Mouse (Mus musculus) hindbrain, postnatal 0 days (tissue): ENCODE results near the gene Agl. TPM values are rescaled to one million over a fixed set of nuclear protein-coding genes. Genes with fewer than 3 reads are reported as not detected.
"Not testable (repeated sequence)": the region's sequence is repeated elsewhere in the genome, so short reads cannot be mapped to it uniquely, and the experiment has no call there.

Experiments used
- ATAC-seq: fragments of 200-750 bp; cut with Nextera tagmentation; 2 replicates; pipeline ENCODE4 v1.8.0; 2017; ENCODE audit warnings: mild to moderate bottlenecking, moderate TSS enrichment, moderate library complexity
- DNase-seq: peaks from one replicate; pipeline ENCODE4 v3.0.0-alpha.2; 2015; ENCODE audit warnings: low spot score
- H3K27ac ChIP-seq: fragments of 300-500 bp; sonication (generic); 2 replicates; pipeline ENCODE4 v1.5.1; 2014; ENCODE audit warnings: mild to moderate bottlenecking
- H3K27me3 ChIP-seq: fragments of 300-500 bp; sonication (generic); 2 replicates; pipeline ENCODE4 v1.6.1; 2014; ENCODE audit warnings: low read length, mixed read lengths; ENCODE audit not compliant: insufficient read depth
- H3K36me3 ChIP-seq: fragments of 300-500 bp; sonication (generic); 2 replicates; pipeline ENCODE4 v1.6.1; 2014; ENCODE audit warnings: low read length, mixed read lengths; ENCODE audit not compliant: insufficient read depth
- H3K4me1 ChIP-seq: fragments of 300-500 bp; sonication (generic); 2 replicates; pipeline ENCODE4 v1.6.1; 2014; ENCODE audit warnings: antibody characterized with exemption, low read length, mixed read lengths; ENCODE audit not compliant: insufficient read depth
- H3K4me2 ChIP-seq: fragments of 300-500 bp; sonication (generic); 2 replicates; pipeline ENCODE4 v1.6.1; 2014; ENCODE audit warnings: low read depth, mild to moderate bottlenecking, low read length, moderate library complexity, mixed read lengths
- H3K4me3 ChIP-seq: fragments of 300-500 bp; sonication (generic); 2 replicates; pipeline ENCODE4 v1.5.1; 2014; ENCODE audit warnings: low read length
- H3K9ac ChIP-seq: fragments of 300-500 bp; sonication (generic); replicated peaks from 2 replicates; pipeline ENCODE4 v1.6.1; 2014; ENCODE audit warnings: mild to moderate bottlenecking, low read length, moderate library complexity, mixed read lengths
- H3K9me3 ChIP-seq: fragments of 300-500 bp; sonication (generic); 2 replicates; pipeline ENCODE4 v1.6.1; 2016; ENCODE audit warnings: low read length, mixed read lengths
- CTCF ChIP-seq: IDR thresholded peaks from 2 replicates; pipeline ENCODE4 v1.5.1; 2016; ENCODE audit warnings: antibody characterized with exemption, control low read depth, low read depth
- WGBS: fragments of 180-500 bp; shearing (Covaris S2); extraction: QIAGEN DNeasy Blood & Tissue Kit; methylation state at CpG from one replicate; pipeline ENCODE4 v1.1.7; 2014; 5-methylcytosine and 5-hydroxymethylcytosine counted together
- polyA plus RNA-seq: library from polyadenylated mRNA; unstranded; fragments of >200 nt; fragmentation: Nextera tagmentation; extraction: Ambion mirVana; gene quantifications from 2 replicates; pipeline ENCODE4 v1.2.1, GENCODE M21; 2015
- total RNA-seq: library from RNA; depleted of rRNA; stranded (reverse); fragments of >200 nt; gene quantifications from 2 replicates; pipeline ENCODE4 v1.2.3, GENCODE M21; 2014

Agl gene
- total and polyA plus RNA-seq, 2 experiments from 2014 or later, result 13.9 to 14.3 TPM

- H3K27ac ChIP-seq, result no peak overlapping the region
- H3K9me3 ChIP-seq, result no peaks in the 10 kb centered on the region
- H3K9ac ChIP-seq, result no peak overlapping the region
- no peak overlapping the region for H3K4me2 ChIP-seq
- H3K4me1 ChIP-seq, result no peaks in the 10 kb centered on the region
- 89% methylated on average over 4 of the region's 4 CpGs for WGBS
- TF ChIP-seq CTCF, result peak; percentile 74
- H3K27me3 ChIP-seq, result no peaks in the 10 kb centered on the region
- ATAC-seq (peak; percentile 75; the same call in 1 of the 2 replicates), DNase-seq (peak; percentile 61)
- peaks cover 22% of the 10 kb centered on the region for H3K36me3 ChIP-seq
- H3K4me3 ChIP-seq, result no peak overlapping the region
These were observed 56.6 kb downstream of the Agl start for GRCm38 (mm10) chr3:116751191-116751860.

- ATAC-seq, result peak; percentile 41; the same call in 1 of the 2 replicates
These were observed 59.4 kb downstream of the Agl start for GRCm38 (mm10) chr3:116748391-116749170.

GRCm38 (mm10) chr3:116747648-116748047 lies 60.3 kb downstream of the Agl start:
- not testable (repeated sequence) for H3K4me2 ChIP-seq, H3K27ac ChIP-seq, ATAC-seq, H3K9ac ChIP-seq, H3K4me3 ChIP-seq, H3K4me1 ChIP-seq, H3K9me3 ChIP-seq, DNase-seq, H3K27me3 ChIP-seq
- H3K36me3 ChIP-seq, result peaks cover 17% of the 10 kb centered on the region
- 0 out of 2 replicates have a peak, but pooled peaks have one; percentile 9 for TF ChIP-seq CTCF
- 90% methylated on average over 7 of the region's 7 CpGs for WGBS

More at GRCm38 (mm10) chr3:116748391-116749170, 59.4 kb downstream of the Agl start:
- WGBS, result 59% methylated on average over 8 of the region's 8 CpGs
- no peak overlapping the region for H3K9ac ChIP-seq
- H3K4me3 ChIP-seq, result no peak overlapping the region
- H3K27me3 ChIP-seq, result no peaks in the 10 kb centered on the region
- no peaks in the 10 kb centered on the region for H3K4me1 ChIP-seq
- DNase-seq, result peak; percentile 63
- H3K4me2 ChIP-seq, result no peak overlapping the region
- H3K36me3 ChIP-seq, result peaks cover 11% of the 10 kb centered on the region
- no peaks in the 10 kb centered on the region for H3K9me3 ChIP-seq
- no peak overlapping the region for H3K27ac ChIP-seq
- TF ChIP-seq CTCF, result peak; percentile 71

GRCm38 (mm10) chr3:116740963-116741362 lies 67.0 kb downstream of the Agl start:
- DNase-seq (no peak), ATAC-seq (no peak)
- H3K9ac ChIP-seq, result no peak overlapping the region
- 90% methylated on average over 9 of the region's 9 CpGs for WGBS
- H3K27me3 ChIP-seq, result no peaks in the 10 kb centered on the region
- TF ChIP-seq CTCF, result no peak
- H3K36me3 ChIP-seq, result 0 out of 2 replicates have a peak, but pooled peaks cover 5% of the 10 kb centered on the region
- no peaks in the 10 kb centered on the region for H3K4me1 ChIP-seq
- H3K4me3 ChIP-seq, result no peak overlapping the region
- H3K27ac ChIP-seq, result no peak overlapping the region
- no peaks in the 10 kb centered on the region for H3K9me3 ChIP-seq
- no peak overlapping the region for H3K4me2 ChIP-seq

- Histone ChIP-seq H3K9me3 (no peaks in the 10 kb centered on the region), H3K9ac (no peak overlapping the region), H3K36me3 (0 out of 2 replicates have a peak, but pooled peaks cover 5% of the 10 kb centered on the region), H3K27ac (no peak overlapping the region), H3K4me1 (no peaks in the 10 kb centered on the region), H3K4me2 (no peak overlapping the region), H3K27me3 (no peaks in the 10 kb centered on the region), H3K4me3 (no peak overlapping the region)
- no peak for TF ChIP-seq CTCF
- DNase-seq (no peak), ATAC-seq (no peak)
- 95% methylated on average over 4 of the region's 5 CpGs for WGBS
These were observed 67.9 kb downstream of the Agl start for GRCm38 (mm10) chr3:116740106-116740505.

- WGBS, result 69% methylated on average over 8 of the region's 8 CpGs
- Histone ChIP-seq H3K27ac (no peak overlapping the region), H3K4me1 (no peaks in the 10 kb centered on the region), H3K9me3 (no peaks in the 10 kb centered on the region), H3K4me3 (no peak overlapping the region), H3K9ac (no peak overlapping the region), H3K36me3 (no peaks in the 10 kb centered on the region), H3K27me3 (no peaks in the 10 kb centered on the region), H3K4me2 (no peak overlapping the region)
- TF ChIP-seq CTCF, result peak; percentile 29; the same call in 1 of the 2 replicates
- no peak for DNase-seq
- ATAC-seq, result no peak
These were observed 70.6 kb downstream of the Agl start for GRCm38 (mm10) chr3:116737326-116737731.
